Mouse (Mus musculus) lung, postnatal 0 days (tissue): ENCODE measurements at regions not wholly inside any gene's neighbourhood (a gene's known extent, or its start where the extent isn't known, plus 50 kb on each side); places are given as distances from the start of the nearest gene placed in this dataset.

ENCODE experiments used
- CTCF ChIP-seq: IDR thresholded peaks from 2 replicates; pipeline ENCODE4 v1.5.1; 2016; ENCODE audit warnings: antibody characterized with exemption, mild to moderate bottlenecking
- EP300 ChIP-seq: IDR thresholded peaks from 2 replicates; pipeline ENCODE4 v1.6.1; 2016; ENCODE audit warnings: antibody characterized with exemption, mild to moderate bottlenecking, control low read depth

- no peak for TF ChIP-seq CTCF
- no peak for TF ChIP-seq EP300
Measured at GRCm38 (mm10) chr3:58124886-58125285, 277.0 kb upstream of the Pfn2 start.
